Mouse (Mus musculus) limb, embryonic 15.5 days (tissue): Measurements from ENCODE around the gene Dpf3. TPM values are rescaled to one million over a fixed set of nuclear protein-coding genes. Genes with fewer than 3 reads are reported as not detected.

Experiments
- ATAC-seq: fragments of 200-750 bp; cut with Nextera tagmentation; 2 replicates; pipeline ENCODE4 v1.8.0; 2017; ENCODE audit warnings: low read depth, moderate TSS enrichment; ENCODE audit not compliant: insufficient number of reproducible peaks, low FRiP score, low TSS enrichment
- H3K27ac ChIP-seq: fragments of 300-500 bp; sonication (generic); 2 replicates; pipeline ENCODE4 v1.5.1; 2015; ENCODE audit warnings: moderate library complexity, mild to moderate bottlenecking, inconsistent platforms
- H3K27me3 ChIP-seq: fragments of 300-500 bp; sonication (generic); 2 replicates; pipeline ENCODE4 v1.6.1; 2015; ENCODE audit warnings: inconsistent platforms
- H3K36me3 ChIP-seq: fragments of 300-500 bp; sonication (generic); 2 replicates; pipeline ENCODE4 v1.6.1; 2015; ENCODE audit warnings: inconsistent platforms
- H3K4me1 ChIP-seq: fragments of 300-500 bp; sonication (generic); 2 replicates; pipeline ENCODE4 v1.6.1; 2015; ENCODE audit warnings: inconsistent platforms
- H3K4me2 ChIP-seq: fragments of 300-500 bp; sonication (generic); 2 replicates; pipeline ENCODE4 v1.6.1; 2015; ENCODE audit warnings: mild to moderate bottlenecking, inconsistent platforms
- H3K4me3 ChIP-seq: fragments of 300-500 bp; sonication (generic); 2 replicates; pipeline ENCODE4 v1.5.1; 2015; ENCODE audit warnings: mild to moderate bottlenecking, inconsistent platforms
- H3K9ac ChIP-seq: fragments of 300-500 bp; sonication (generic); 2 replicates; pipeline ENCODE4 v1.6.1; 2015; ENCODE audit warnings: inconsistent platforms
- H3K9me3 ChIP-seq: fragments of 300-500 bp; sonication (generic); 2 replicates; pipeline ENCODE4 v1.6.1; 2016; ENCODE audit warnings: inconsistent platforms
- WGBS: fragments of 180-500 bp; shearing (Covaris S2); methylation state at CpG from one replicate; pipeline ENCODE4 v1.1.7; 2015; 5-methylcytosine and 5-hydroxymethylcytosine counted together
- polyA plus RNA-seq: library from polyadenylated mRNA; unstranded; fragments of >200 nt; fragmentation: Nextera tagmentation; extraction: Ambion mirVana; gene quantifications from 2 replicates; pipeline ENCODE4 v1.2.1, GENCODE M21; 2015

Dpf3 gene
- polyA plus RNA-seq, 1 experiment from 2014 or later: 3.2 TPM

DNA sequence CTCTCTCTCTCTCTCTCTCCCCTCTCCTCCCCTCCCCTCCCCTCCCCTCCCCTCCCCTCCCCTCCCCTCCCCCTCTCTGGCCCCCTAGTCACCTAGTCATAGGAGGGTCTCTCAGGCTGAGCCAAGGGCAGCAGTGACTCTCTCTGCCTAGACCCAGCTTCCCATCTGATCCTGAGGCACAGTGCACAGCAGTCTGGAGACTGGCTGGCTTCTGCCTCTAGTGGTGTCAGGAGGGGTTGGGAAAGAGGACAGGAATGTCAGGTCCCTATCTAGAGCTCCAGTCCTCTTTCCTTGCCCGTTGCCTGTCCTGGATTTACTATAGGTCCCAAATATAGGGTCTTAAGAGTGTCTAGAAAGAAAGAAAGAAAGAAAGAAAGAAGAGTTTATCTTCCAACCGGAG lies 275.5 kb downstream of the Dpf3 start:
- Histone ChIP-seq H3K9me3 (no peaks in the 10 kb centered on the region), H3K4me1 (peaks cover 28% of the 10 kb centered on the region), H3K27ac (no peak overlapping the region), H3K27me3 (no peaks in the 10 kb centered on the region), H3K9ac (no peak overlapping the region), H3K36me3 (no peaks in the 10 kb centered on the region), H3K4me2 (no peak overlapping the region), H3K4me3 (no peak overlapping the region)
- 74% methylated on average over 2 of the region's 2 CpGs for WGBS
- ATAC-seq: no peak

DNA sequence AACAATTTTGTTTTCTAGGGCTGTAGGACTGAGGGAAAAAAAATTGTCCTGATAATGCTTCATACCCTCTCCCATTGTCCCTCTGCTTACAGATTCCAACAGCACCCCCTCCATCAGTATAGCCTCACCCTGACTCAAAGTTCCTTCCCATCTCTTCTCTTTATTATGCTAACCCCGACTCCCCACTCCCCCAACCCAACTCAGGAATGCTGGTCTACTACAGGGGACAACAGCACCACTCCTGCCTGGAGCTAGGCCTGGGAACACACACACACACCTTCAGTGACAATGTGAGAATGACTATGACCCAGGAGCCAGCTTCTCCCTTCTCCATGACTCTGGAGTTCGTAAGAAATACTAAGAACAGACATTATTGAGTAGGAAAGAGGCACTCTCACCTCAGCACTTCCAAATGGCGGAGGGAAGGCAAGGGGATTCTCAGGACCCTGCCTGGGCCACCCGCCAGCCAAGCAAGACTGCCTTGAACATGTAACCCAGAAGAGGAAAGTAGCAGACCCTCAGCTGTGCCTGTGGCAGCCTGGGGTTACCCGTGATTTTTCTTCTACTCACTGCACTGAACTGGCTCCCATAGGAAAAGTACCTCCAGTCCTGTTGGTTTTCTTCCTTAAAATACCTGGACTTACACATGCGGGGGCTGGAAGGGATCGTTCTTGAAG lies 276.2 kb downstream of the Dpf3 start:
- no peak; the same call in 1 of the 2 replicates for ATAC-seq
- Histone ChIP-seq H3K4me2 (no peak overlapping the region), H3K9ac (no peak overlapping the region), H3K36me3 (no peaks in the 10 kb centered on the region), H3K27me3 (no peaks in the 10 kb centered on the region), H3K9me3 (no peaks in the 10 kb centered on the region), H3K4me1 (peaks cover 28% of the 10 kb centered on the region), H3K27ac (no peak overlapping the region), H3K4me3 (no peak overlapping the region)
- 69% methylated on average over 7 of the region's 7 CpGs for WGBS

- ATAC-seq: no peak
- H3K27me3 ChIP-seq: no peaks in the 10 kb centered on the region
- peaks cover 28% of the 10 kb centered on the region for H3K4me1 ChIP-seq
- no peak overlapping the region for H3K9ac ChIP-seq
- no peaks in the 10 kb centered on the region for H3K9me3 ChIP-seq
- no peak overlapping the region for H3K27ac ChIP-seq
- no peaks in the 10 kb centered on the region for H3K36me3 ChIP-seq
- no peak overlapping the region for H3K4me2 ChIP-seq
- WGBS: 76% methylated on average over 3 of the region's 3 CpGs
- no peak overlapping the region for H3K4me3 ChIP-seq
These were observed 276.8 kb downstream of the Dpf3 start for GRCm38 (mm10) chr12:83210735-83211134.

DNA sequence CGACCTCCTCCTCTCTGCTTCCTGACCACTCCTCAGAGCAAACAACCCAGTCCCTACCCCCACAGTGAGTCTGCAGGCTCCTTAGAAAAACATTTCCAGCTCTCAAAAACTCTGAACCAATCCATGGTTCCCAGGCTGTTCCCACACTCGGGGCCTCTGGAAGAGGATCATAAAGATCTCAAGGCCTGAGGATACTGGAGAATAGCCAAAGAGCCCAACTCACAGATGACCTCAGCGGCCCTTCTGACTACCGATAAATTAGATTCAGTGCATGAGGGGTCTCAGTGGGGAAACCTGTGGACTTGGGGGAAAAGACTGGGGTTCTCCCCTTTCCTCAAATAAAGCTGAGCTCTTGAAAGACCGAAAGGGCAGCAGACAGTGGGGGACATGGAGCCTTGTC lies 277.2 kb downstream of the Dpf3 start:
- H3K27me3 ChIP-seq: no peaks in the 10 kb centered on the region
- H3K9me3 ChIP-seq: no peaks in the 10 kb centered on the region
- no peaks in the 10 kb centered on the region for H3K36me3 ChIP-seq
- no peak for ATAC-seq
- no peak overlapping the region for H3K4me3 ChIP-seq
- no peak overlapping the region for H3K27ac ChIP-seq
- no peak overlapping the region for H3K4me2 ChIP-seq
- H3K9ac ChIP-seq: no peak overlapping the region
- 40% methylated on average over 5 of the region's 5 CpGs for WGBS
- H3K4me1 ChIP-seq: peaks cover 28% of the 10 kb centered on the region

DNA sequence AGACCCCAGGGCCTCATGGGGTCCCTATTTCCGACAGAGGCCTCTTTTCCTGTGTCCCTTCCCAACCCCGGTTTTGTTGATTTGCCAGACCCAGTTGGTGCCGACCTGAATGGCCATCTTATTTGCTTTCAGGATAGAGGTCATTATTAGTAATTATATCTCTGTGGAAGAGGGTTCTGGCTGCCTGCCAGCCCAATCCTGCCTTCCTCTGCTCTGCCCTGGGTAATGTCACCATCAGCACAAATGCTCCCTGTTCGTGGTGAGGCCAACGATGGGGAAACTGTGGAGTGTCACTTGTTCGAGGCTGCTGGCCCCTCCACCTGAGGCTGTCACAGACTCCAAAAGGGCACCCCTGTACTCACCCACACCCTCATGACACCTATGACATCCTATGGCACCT lies 278.1 kb downstream of the Dpf3 start:
- no peak for ATAC-seq
- Histone ChIP-seq H3K27me3 (no peaks in the 10 kb centered on the region), H3K9me3 (no peaks in the 10 kb centered on the region), H3K36me3 (no peaks in the 10 kb centered on the region), H3K9ac (no peak overlapping the region), H3K4me3 (no peak overlapping the region), H3K4me2 (no peak overlapping the region), H3K4me1 (peaks cover 28% of the 10 kb centered on the region), H3K27ac (no peak overlapping the region)
- 25% methylated on average over 6 of the region's 6 CpGs for WGBS

DNA sequence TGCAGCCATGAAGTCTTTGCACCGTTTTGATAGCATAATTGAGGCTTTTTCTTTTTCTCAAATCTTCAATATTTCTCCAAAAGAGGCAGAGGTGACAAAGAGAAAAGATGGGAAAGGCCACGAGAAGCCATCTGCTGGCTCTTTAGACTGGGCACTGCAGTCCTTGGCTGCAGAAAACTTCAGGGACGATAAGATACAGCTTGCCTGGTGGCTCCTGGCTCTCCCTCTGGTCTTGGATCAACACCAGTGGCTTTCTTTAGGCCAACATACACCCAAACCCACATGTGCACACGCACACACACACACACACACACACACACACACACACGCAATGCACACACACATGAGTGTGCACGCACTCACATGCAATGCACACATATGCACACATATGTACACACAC lies 278.7 kb downstream of the Dpf3 start:
- Histone ChIP-seq H3K4me3 (no peak overlapping the region), H3K36me3 (no peaks in the 10 kb centered on the region), H3K27me3 (no peaks in the 10 kb centered on the region), H3K4me1 (peaks cover 23% of the 10 kb centered on the region; the same call in 1 of the 2 replicates), H3K9ac (no peak overlapping the region), H3K9me3 (no peaks in the 10 kb centered on the region), H3K27ac (no peak overlapping the region), H3K4me2 (no peak overlapping the region)
- no peak for ATAC-seq
- 64% methylated on average over 6 of the region's 6 CpGs for WGBS

GRCm38 (mm10) chr12:83208011-83208410 lies 279.5 kb downstream of the Dpf3 start:
- Histone ChIP-seq H3K4me3 (no peak overlapping the region), H3K9me3 (no peaks in the 10 kb centered on the region), H3K9ac (no peak overlapping the region), H3K36me3 (no peaks in the 10 kb centered on the region), H3K4me2 (no peak overlapping the region), H3K4me1 (peaks cover 23% of the 10 kb centered on the region; the same call in 1 of the 2 replicates), H3K27ac (no peak overlapping the region), H3K27me3 (no peaks in the 10 kb centered on the region)
- WGBS: 27% methylated on average over 8 of the region's 8 CpGs
- ATAC-seq: no peak

DNA sequence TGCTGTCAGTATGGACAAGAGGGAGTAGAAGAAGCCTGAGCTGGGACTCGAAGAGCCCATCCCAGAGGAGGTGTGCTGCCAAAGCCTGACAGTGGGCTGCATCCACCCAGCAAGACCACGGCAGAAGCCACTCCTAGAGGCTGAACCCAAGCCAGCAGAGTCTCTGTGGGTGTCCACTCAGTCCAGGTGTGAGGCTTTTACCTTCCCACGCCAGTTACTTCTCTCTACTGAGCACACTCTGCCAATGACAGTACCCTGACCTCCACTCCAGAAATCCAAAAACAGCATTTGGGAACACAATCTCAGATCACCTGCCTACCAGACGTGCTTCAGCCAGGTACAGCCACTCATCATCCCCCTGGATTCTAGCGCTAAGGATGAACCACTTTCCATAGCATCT lies 280.0 kb downstream of the Dpf3 start:
- H3K36me3 ChIP-seq: no peaks in the 10 kb centered on the region
- ATAC-seq: no peak
- peaks cover 23% of the 10 kb centered on the region; the same call in 1 of the 2 replicates for H3K4me1 ChIP-seq
- 68% methylated on average over 5 of the region's 5 CpGs for WGBS
- no peak overlapping the region for H3K27ac ChIP-seq
- H3K27me3 ChIP-seq: no peaks in the 10 kb centered on the region
- H3K4me2 ChIP-seq: no peak overlapping the region
- no peak overlapping the region for H3K9ac ChIP-seq
- H3K9me3 ChIP-seq: no peaks in the 10 kb centered on the region
- no peak overlapping the region for H3K4me3 ChIP-seq

DNA sequence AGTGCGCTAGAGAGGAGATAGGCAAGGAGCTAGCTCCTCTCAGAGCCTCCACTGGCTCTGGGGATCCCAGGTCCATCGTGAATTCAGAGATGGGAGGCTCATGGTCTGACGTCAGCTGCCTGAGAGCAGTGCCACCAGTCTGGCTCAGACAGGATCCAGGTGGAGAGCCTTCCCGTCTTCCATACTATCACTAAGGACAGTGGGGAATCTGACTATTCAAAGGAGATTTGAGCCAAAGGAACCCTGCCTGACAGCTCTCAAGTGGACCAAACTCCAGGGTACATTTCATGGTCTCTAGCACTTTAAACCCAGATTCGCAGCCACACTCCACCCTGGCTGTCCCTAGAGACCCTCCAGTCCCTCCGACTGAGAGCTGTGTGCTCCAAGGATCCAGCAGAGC lies 280.6 kb downstream of the Dpf3 start:
- no peak for ATAC-seq
- WGBS: 72% methylated on average over 6 of the region's 6 CpGs
- Histone ChIP-seq H3K36me3 (no peaks in the 10 kb centered on the region), H3K4me1 (peaks cover 23% of the 10 kb centered on the region; the same call in 1 of the 2 replicates), H3K4me2 (no peak overlapping the region), H3K9me3 (no peaks in the 10 kb centered on the region), H3K27me3 (no peaks in the 10 kb centered on the region), H3K9ac (no peak overlapping the region), H3K27ac (no peak overlapping the region), H3K4me3 (no peak overlapping the region)

GRCm38 (mm10) chr12:83204361-83204760 lies 283.2 kb downstream of the Dpf3 start:
- no peak for ATAC-seq
- Histone ChIP-seq H3K27me3 (no peaks in the 10 kb centered on the region), H3K4me2 (no peak overlapping the region), H3K4me1 (peaks cover 17% of the 10 kb centered on the region), H3K27ac (no peak overlapping the region), H3K36me3 (no peaks in the 10 kb centered on the region), H3K4me3 (no peak overlapping the region), H3K9me3 (no peaks in the 10 kb centered on the region), H3K9ac (no peak overlapping the region)
- 74% methylated on average over 5 of the region's 5 CpGs for WGBS

- Histone ChIP-seq H3K27me3 (no peaks in the 10 kb centered on the region), H3K9me3 (no peaks in the 10 kb centered on the region), H3K27ac (no peak overlapping the region), H3K4me2 (no peak overlapping the region), H3K36me3 (no peaks in the 10 kb centered on the region), H3K4me3 (no peak overlapping the region), H3K9ac (no peak overlapping the region), H3K4me1 (peaks cover 8% of the 10 kb centered on the region; the same call in 1 of the 2 replicates)
- no peak for ATAC-seq
- 19% methylated on average over 3 of the region's 3 CpGs for WGBS
These were observed 285.8 kb downstream of the Dpf3 start for GRCm38 (mm10) chr12:83201674-83202073.

DNA sequence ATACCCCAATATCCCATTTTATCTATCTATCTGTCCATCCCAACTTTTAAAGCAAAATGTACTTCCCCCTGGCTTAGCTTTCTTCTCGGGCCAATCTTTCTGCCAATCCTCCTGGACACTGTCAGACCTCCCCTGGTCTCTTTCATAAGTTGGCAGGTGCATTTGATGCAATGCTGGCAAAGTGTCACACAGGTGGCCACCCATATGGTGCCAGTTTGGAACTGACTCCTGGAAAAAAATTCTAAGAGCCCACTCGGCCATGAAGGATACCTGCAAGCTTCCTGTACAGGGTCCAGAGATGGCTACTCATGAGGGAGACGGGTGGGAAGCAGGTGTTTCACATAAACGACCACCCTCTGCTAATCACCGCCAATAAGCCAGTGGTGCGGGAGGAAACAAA lies 307.0 kb downstream of the Dpf3 start:
- Histone ChIP-seq H3K9me3 (no peaks in the 10 kb centered on the region), H3K27ac (no peak overlapping the region), H3K4me3 (no peak overlapping the region), H3K4me2 (no peak overlapping the region), H3K27me3 (no peaks in the 10 kb centered on the region), H3K9ac (no peak overlapping the region), H3K4me1 (no peaks in the 10 kb centered on the region), H3K36me3 (no peaks in the 10 kb centered on the region)
- WGBS: 63% methylated on average over 6 of the region's 6 CpGs
- ATAC-seq: no peak

GRCm38 (mm10) chr12:83179860-83180259 lies 307.7 kb downstream of the Dpf3 start:
- 76% methylated on average over 1 of the region's 1 CpGs for WGBS
- no peak for ATAC-seq

More at GRCm38 (mm10) chr12:83179860-83180259, 307.7 kb downstream of the Dpf3 start:
- Histone ChIP-seq H3K9me3 (no peaks in the 10 kb centered on the region), H3K36me3 (no peaks in the 10 kb centered on the region), H3K27me3 (no peaks in the 10 kb centered on the region), H3K9ac (no peak overlapping the region), H3K4me2 (no peak overlapping the region), H3K4me3 (no peak overlapping the region), H3K4me1 (no peaks in the 10 kb centered on the region), H3K27ac (no peak overlapping the region)
